In the genomic region with DNA sequence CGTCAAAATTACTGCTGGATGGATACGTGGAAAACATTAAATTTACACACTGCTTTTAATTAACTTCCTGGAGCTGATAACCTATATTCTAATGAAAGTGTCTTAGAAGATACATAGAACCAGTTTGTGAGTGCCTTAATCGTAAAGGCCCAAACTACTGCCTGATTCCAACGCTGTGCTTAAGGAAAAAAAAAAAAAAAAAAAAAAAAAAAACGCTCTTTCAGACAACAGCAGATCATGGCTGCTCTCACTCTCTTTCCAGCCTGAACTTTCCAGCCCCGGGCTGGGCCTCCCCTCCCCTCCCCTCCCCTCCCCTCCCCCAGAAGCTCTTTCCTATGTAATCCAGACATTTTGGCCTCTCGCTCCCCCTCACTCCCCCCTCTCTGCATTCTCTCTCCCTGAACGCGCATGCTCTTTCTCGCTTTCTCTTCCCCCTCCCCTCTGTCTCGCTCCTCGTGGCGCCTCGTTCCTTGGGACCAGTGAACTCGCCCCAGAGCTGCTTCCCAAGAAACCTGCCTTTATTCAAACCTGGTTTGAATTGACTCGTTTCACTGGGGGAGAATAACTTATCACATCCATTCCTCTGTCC, we compare ENCODE assay signal across 8 mouse cellular contexts. TPM values are rescaled to one million over a fixed set of nuclear protein-coding genes. Genes with fewer than 3 reads are reported as not detected.
DNase-seq lines count a peak whose midpoint lies in the region; ATAC-seq lines count a peak whose summit lies in the region.

No protein-coding gene starts in this region.

- H3K4me3 ChIP-seq in lung, embryonic 15.5 days = no peak overlapping the region
- H3K4me3 ChIP-seq in embryonic facial prominence, embryonic 13.5 days = no peak overlapping the region
- H3K4me3 ChIP-seq in hindbrain, embryonic 15.5 days = peak overlapping the region; percentile 18; the same call in 1 of the 2 replicates

- H3K9ac ChIP-seq in lung, embryonic 15.5 days = peak overlapping the region; percentile 10; the same call in 1 of the 2 replicates
- peak overlapping the region; percentile 61 for H3K9ac ChIP-seq in embryonic facial prominence, embryonic 13.5 days
- H3K9ac ChIP-seq in hindbrain, embryonic 15.5 days = 0 out of 2 replicates have a peak overlapping the region, but pooled peaks have one; percentile 0

- peak; percentile 82 for ATAC-seq in lung, embryonic 15.5 days (ENCODE audit: borderline replicate concordance, extremely low read depth, low FRiP score, low TSS enrichment)
- peak; percentile 67 for ATAC-seq in embryonic facial prominence, embryonic 13.5 days (ENCODE audit: insufficient number of reproducible peaks, insufficient read depth, low FRiP score, low TSS enrichment, low read depth)
- peak; percentile 86 for ATAC-seq in hindbrain, embryonic 15.5 days (ENCODE audit: low FRiP score, low read depth)

- no peaks in the 10 kb centered on the region for H3K9me3 ChIP-seq in lung, embryonic 15.5 days
- H3K9me3 ChIP-seq in embryonic facial prominence, embryonic 13.5 days = no peaks in the 10 kb centered on the region
- H3K9me3 ChIP-seq in hindbrain, embryonic 15.5 days = no peaks in the 10 kb centered on the region

- no peaks in the 10 kb centered on the region for H3K36me3 ChIP-seq in lung, embryonic 15.5 days
- H3K36me3 ChIP-seq in embryonic facial prominence, embryonic 13.5 days = no peaks in the 10 kb centered on the region
- H3K36me3 ChIP-seq in hindbrain, embryonic 15.5 days = no peaks in the 10 kb centered on the region

- H3K4me2 ChIP-seq in lung, embryonic 15.5 days = no peak overlapping the region
- peak overlapping the region; percentile 33 for H3K4me2 ChIP-seq in embryonic facial prominence, embryonic 13.5 days
- peak overlapping the region; percentile 47 for H3K4me2 ChIP-seq in hindbrain, embryonic 15.5 days

- no peak for DNase-seq in lung, postnatal 25 days (ENCODE audit: low spot score)
- DNase-seq in lung, postnatal 14 days = peak; percentile 52
- DNase-seq in testis, postnatal 14 days (ENCODE audit: low spot score) = peak; percentile 66
- no peak for DNase-seq in Muller cell, postnatal 12 days (ENCODE audit: inconsistent ontology term)
- DNase-seq in spleen, postnatal 14 days (ENCODE audit: low spot score in 2 of 2) = no peak

- peaks cover 54% of the 10 kb centered on the region for H3K4me1 ChIP-seq in lung, embryonic 15.5 days
- peaks cover 57% of the 10 kb centered on the region for H3K4me1 ChIP-seq in embryonic facial prominence, embryonic 13.5 days
- peaks cover 36% of the 10 kb centered on the region for H3K4me1 ChIP-seq in hindbrain, embryonic 15.5 days (replicated peaks)

- H3K27me3 ChIP-seq in lung, embryonic 15.5 days = no peaks in the 10 kb centered on the region
- H3K27me3 ChIP-seq in embryonic facial prominence, embryonic 13.5 days = no peaks in the 10 kb centered on the region
- no peaks in the 10 kb centered on the region for H3K27me3 ChIP-seq in hindbrain, embryonic 15.5 days

- WGBS in lung, embryonic 15.5 days = 9% methylated on average over 12 of the region's 16 CpGs
- WGBS in embryonic facial prominence, embryonic 13.5 days = 4% methylated on average over 15 of the region's 16 CpGs
- WGBS in hindbrain, embryonic 15.5 days = 5% methylated on average over 16 of the region's 16 CpGs

- H3K27ac ChIP-seq in lung, embryonic 15.5 days = peak overlapping the region; percentile 92
- peak overlapping the region; percentile 97 for H3K27ac ChIP-seq in embryonic facial prominence, embryonic 13.5 days
- H3K27ac ChIP-seq in hindbrain, embryonic 15.5 days (replicated peaks) = peak overlapping the region; percentile 53

RNA-seq across cellular contexts. Expression of a gene that starts 12.7 kb away (rescaled TPM):
- 86.1 and 88.1 TPM in 2 replicates for polyA plus RNA-seq in lung, embryonic 15.5 days (2015; fragmentation: Nextera tagmentation; extraction: Ambion mirVana)
- polyA plus RNA-seq in embryonic facial prominence, embryonic 13.5 days (2015; fragmentation: Nextera tagmentation; extraction: Ambion mirVana) = 53.7 and 59.4 TPM in 2 replicates
- 12.0 and 14.5 TPM in 2 replicates for polyA plus RNA-seq in hindbrain, embryonic 15.5 days (2015; fragmentation: Nextera tagmentation; extraction: Ambion mirVana)

Comparison
In these comparisons a context has a peak if more than half of its experiments do, and no peak if none do; other contexts are left out.
1. DNase-seq: peak in lung, postnatal 14 days (single experiment) and testis, postnatal 14 days (single experiment); none in lung, postnatal 25 days (single experiment), Muller cell, postnatal 12 days (single experiment) and spleen, postnatal 14 days (0 of 2).
2. H3K9ac ChIP-seq: peak in every context shown above with its lines; median percentile 61 in embryonic facial prominence, embryonic 13.5 days; 10 in lung, embryonic 15.5 days; 0 in hindbrain, embryonic 15.5 days.
3. Peak in every context shown above with its lines, with median percentiles within 50 percentile points of each other: ATAC-seq and H3K27ac ChIP-seq.